Mouse (Mus musculus) mature B cell (primary cell): ENCODE data around the gene Pms1.

Experiments
- in situ Hi-C: fragments of 300-500 bp; cut with MboI; formaldehyde crosslinking; loops from 2 replicates; pipeline ENCODE4 v1.14.3; 2019

Gene Pms1

GRCm38 (mm10) chr1:53201630-53202199 is 95.1 kb downstream of the Pms1 start:
- in situ Hi-C loops, result no loop called here

DNA sequence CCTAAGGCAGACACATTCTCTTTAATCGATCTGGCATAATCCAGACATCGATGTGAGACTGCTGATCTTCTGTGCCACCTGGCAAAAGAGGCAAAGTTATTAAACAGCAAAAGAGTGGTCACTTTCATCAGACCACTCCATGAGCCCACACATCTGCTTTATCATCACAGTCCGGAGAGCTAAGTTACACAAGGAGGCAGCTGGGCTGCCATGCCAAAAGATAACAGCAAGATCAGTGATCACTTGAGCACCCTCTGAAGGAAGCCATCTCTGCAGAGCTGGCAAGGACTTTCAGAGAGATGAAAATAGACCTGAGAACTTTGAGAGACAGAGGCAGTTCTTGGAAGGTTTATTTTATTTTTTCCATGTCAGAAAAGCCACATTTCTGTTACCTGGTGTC is 102.3 kb downstream of the Pms1 start:
- in situ Hi-C loops, result no loop called here

GRCm38 (mm10) chr1:53191234-53191633 is 105.6 kb downstream of the Pms1 start:
- in situ Hi-C loops, result no loop called here

- in situ Hi-C loops, result no loop called here
Measured at GRCm38 (mm10) chr1:53189620-53190019, 107.2 kb downstream of the Pms1 start.

DNA sequence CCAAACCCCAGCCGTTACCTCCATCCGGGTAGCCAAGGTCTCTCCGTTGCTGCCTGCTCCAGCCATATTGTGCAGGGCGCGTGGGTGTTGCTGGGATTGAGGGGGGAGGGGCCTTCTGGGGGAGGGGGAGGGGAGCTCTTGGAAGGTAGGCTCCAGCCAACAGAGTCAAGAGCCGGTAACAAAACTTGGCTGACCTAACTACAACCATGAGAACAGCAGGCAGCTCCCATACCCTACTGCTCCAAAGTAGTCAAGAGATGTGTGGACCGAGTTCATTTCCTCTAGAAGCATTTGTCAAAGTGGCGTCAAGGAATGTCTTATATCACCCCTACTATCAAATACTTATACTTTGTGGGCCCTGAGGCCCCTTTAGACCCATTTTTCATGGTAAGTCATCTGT is 109.3 kb downstream of the Pms1 start, which contains the start of gene 1700019A02Rik:
TSS of gene 1700019A02Rik (minus strand) at position 101 of the 400 bp plus-strand sequence.
- in situ Hi-C loops, result no loop called here

DNA sequence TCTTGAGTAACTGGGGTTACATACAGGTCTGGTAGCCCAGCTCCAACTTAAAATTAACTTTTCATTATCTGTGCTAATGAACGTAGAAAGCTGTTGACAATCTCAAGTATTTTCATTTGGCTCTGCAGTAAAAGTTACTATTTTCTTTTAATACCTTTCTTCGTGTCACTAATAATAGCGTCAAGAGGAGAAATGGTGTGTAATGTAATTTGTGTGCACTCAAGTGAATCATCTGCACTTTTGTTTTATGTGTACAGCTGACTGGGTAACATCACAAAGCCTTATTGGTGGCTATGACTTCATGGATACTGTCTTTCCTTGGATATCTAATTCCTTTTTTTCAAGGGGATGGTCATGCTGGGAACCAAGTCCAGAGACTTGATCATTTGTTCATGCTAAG is 110.5 kb downstream of the Pms1 start:
- in situ Hi-C loops, result no loop called here

- in situ Hi-C loops, result no loop called here
Measured at GRCm38 (mm10) chr1:53157715-53158114, 139.1 kb downstream of the Pms1 start.
